9 mouse cellular contexts compared by ENCODE assay signal in the genomic region with DNA sequence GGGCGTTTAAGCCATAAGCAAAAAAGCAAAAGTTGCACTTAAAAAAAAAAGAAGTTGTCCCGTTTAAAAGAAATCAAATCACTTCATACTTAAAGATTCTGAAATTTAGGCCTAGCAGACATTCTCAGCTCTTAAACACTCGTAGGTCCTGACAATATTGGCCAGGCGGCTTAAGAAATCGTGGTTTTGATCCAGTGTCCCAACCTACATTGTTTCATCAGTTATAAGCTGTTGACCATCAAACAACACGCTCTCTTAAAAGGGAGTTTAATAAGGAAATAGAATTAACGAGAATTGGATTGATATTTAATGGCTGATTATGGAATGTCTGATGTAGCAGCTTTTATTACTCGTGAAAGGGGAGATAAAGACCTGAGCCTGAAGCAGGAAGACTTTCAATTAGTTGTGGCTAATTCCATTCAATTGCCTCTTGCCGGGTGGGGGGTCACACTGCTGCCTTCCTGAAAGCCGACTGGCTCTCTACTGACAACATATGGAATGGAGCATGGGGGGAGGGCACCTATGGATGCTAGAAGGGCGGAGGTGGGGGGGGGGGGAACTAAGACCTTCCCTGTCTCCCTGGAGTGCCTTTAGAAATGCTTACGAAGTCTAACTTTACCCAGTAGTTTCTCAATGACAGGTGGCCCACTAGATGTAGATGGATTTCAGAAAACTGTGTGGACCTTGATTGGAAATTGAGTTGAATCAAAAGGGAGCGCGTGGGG. TPM values are rescaled to one million over a fixed set of nuclear protein-coding genes. Genes with fewer than 3 reads are reported as not detected.
DNase-seq lines count a peak whose midpoint lies in the region; ATAC-seq and TF ChIP-seq lines count a peak whose summit lies in the region.
"Had no signal": no experiment of that assay in that cellular context is flagged by ENCODE, and none has a peak within 500 bp of the region (broad histone marks: within the 10 kb centered on the region; RNA-seq: fewer than 3 reads in every experiment).

No protein-coding gene starts in this region.

- no peak for DNase-seq in heart, postnatal 14 days
- DNase-seq in hindbrain, postnatal 0 days (ENCODE audit: low spot score), result peak; percentile 34
- no peak for DNase-seq in adrenal gland, postnatal 14 days
- no peak for DNase-seq in lung, postnatal 36 days
- DNase-seq in gastrocnemius, postnatal 36 days, result no peak

- WGBS in heart, embryonic 13.5 days, result 11% methylated on average over 14 of the region's 14 CpGs
- WGBS in hindbrain, postnatal 0 days, result 9% methylated on average over 14 of the region's 14 CpGs

- H3K9ac ChIP-seq in heart, embryonic 13.5 days, result peak overlapping the region; percentile 84
- H3K9ac ChIP-seq in hindbrain, postnatal 0 days (replicated peaks; ENCODE audit: low read length), result peak overlapping the region; percentile 65; the same call in 1 of the 2 replicates

- H3ac ChIP-seq in myocyte (ENCODE audit: control insufficient read depth, insufficient read length), result peak overlapping the region; percentile 91

- no peak overlapping the region for H3K27ac ChIP-seq in heart, embryonic 13.5 days (replicated peaks)
- no peak overlapping the region for H3K27ac ChIP-seq in brown adipose tissue, adult 24 weeks (replicated peaks; ENCODE audit: low read depth, low read length)
- peak overlapping the region; percentile 84; the same call in 1 of the 2 replicates for H3K27ac ChIP-seq in hindbrain, postnatal 0 days

- H3K4me1 ChIP-seq in heart, embryonic 13.5 days, result peaks cover 13% of the 10 kb centered on the region
- H3K4me1 ChIP-seq in brown adipose tissue, adult 24 weeks (ENCODE audit: control insufficient read depth, insufficient read depth, insufficient read length, low read length), result peaks cover 2% of the 10 kb centered on the region; the same call in 1 of the 2 replicates
- H3K4me1 ChIP-seq in hindbrain, postnatal 0 days (ENCODE audit: insufficient read depth, low read length), result no peaks in the 10 kb centered on the region

- TF ChIP-seq POLR2A in myocyte (IDR thresholded peaks at IDR 0.05; ENCODE audit: insufficient read length, low read depth), result no peak

- peak overlapping the region; percentile 62 for H3K4me3 ChIP-seq in heart, embryonic 13.5 days
- peak overlapping the region; percentile 64; the same call in 1 of the 2 replicates for H3K4me3 ChIP-seq in brown adipose tissue, adult 24 weeks (ENCODE audit: insufficient read depth, low read depth, low read length)
- peak overlapping the region; percentile 85 for H3K4me3 ChIP-seq in hindbrain, postnatal 0 days (ENCODE audit: low read length)
- H3K4me3 ChIP-seq in myocyte, result peak overlapping the region; percentile 77

- peak overlapping the region; percentile 79 for H3K4me2 ChIP-seq in heart, embryonic 13.5 days
- H3K4me2 ChIP-seq in hindbrain, postnatal 0 days (ENCODE audit: low read depth, low read length), result peak overlapping the region; percentile 95
- peak overlapping the region; percentile 92 for H3K4me2 ChIP-seq in myocyte (ENCODE audit: low read depth)

- peaks cover 59% of the 10 kb centered on the region for H3K79me2 ChIP-seq in myocyte (ENCODE audit: control insufficient read depth, insufficient read depth)

- H3K27me3 ChIP-seq in heart, embryonic 13.5 days (replicated peaks), result peaks cover 77% of the 10 kb centered on the region
- no peaks in the 10 kb centered on the region for H3K27me3 ChIP-seq in hindbrain, postnatal 0 days (ENCODE audit: insufficient read depth, low read length)
- H3K27me3 ChIP-seq in myocyte (ENCODE audit: control insufficient read depth, insufficient read depth, insufficient read length), result no peaks in the 10 kb centered on the region

- no peaks in the 10 kb centered on the region for H3K9me3 ChIP-seq in heart, embryonic 13.5 days
- H3K9me3 ChIP-seq in hindbrain, postnatal 0 days (ENCODE audit: low read length), result no peaks in the 10 kb centered on the region

- H3K36me3 ChIP-seq in heart, embryonic 13.5 days, result no peaks in the 10 kb centered on the region
- no peaks in the 10 kb centered on the region for H3K36me3 ChIP-seq in hindbrain, postnatal 0 days (ENCODE audit: insufficient read depth, low read length)
- H3K36me3 ChIP-seq in myocyte (ENCODE audit: control insufficient read depth, insufficient read depth), result peaks cover 4% of the 10 kb centered on the region

- intact Hi-C loops in heart, postnatal 14 days (cut with DNase I), result no loop called here
- intact Hi-C loops in gastrocnemius, postnatal 36 days (cut with DNase I), result no loop called here

- ATAC-seq in heart, embryonic 13.5 days (ENCODE audit: extremely low read depth, insufficient number of reproducible peaks, low FRiP score, low TSS enrichment), result no peak
- no peak for ATAC-seq in hindbrain, postnatal 0 days

- no peak for TF ChIP-seq CTCF in hindbrain, postnatal 0 days (IDR thresholded peaks at IDR 0.05; ENCODE audit: low read depth)

TF ChIP-seq in myocyte, 11 proteins besides CTCF, POLR2A, EP300 and RAD21:
- TF ChIP-seq USF1 (IDR thresholded peaks at IDR 0.05; ENCODE audit: low read depth) (no peak), MYOG (IDR thresholded peaks at IDR 0.05; ENCODE audit: control insufficient read depth in 1 of 3, insufficient read depth in 1 of 3, insufficient read length in 2 of 3, low read depth in 2 of 3) (no peak), REST (IDR thresholded peaks at IDR 0.05; ENCODE audit: insufficient read depth, insufficient read length) (no peak), MAX (IDR thresholded peaks at IDR 0.05; ENCODE audit: low read depth) (no peak), E2F4 (IDR thresholded peaks at IDR 0.05; ENCODE audit: insufficient read depth) (no peak), CEBPB (IDR thresholded peaks at IDR 0.05; ENCODE audit: insufficient read depth, poor library complexity, severe bottlenecking) (no peak), SRF (IDR thresholded peaks at IDR 0.05; ENCODE audit: control insufficient read depth, insufficient read length, low read depth) (no peak), TCF3 (IDR thresholded peaks at IDR 0.05; ENCODE audit: insufficient read length, low read depth) (no peak), MYOD1 (IDR thresholded peaks at IDR 0.05; ENCODE audit: control insufficient read depth in 1 of 3, insufficient read length in 2 of 3, low read depth in 2 of 3) (no peak), TCF12 (IDR thresholded peaks at IDR 0.05; ENCODE audit: insufficient read depth, poor library complexity, severe bottlenecking) (no peak), POLR2AphosphoS2 (IDR thresholded peaks at IDR 0.05; ENCODE audit: insufficient read length, low read depth) (no peak)

RNA-seq across cellular contexts. Expression of a gene that starts 1.6 kb away (rescaled TPM):
- polyA plus RNA-seq in heart, embryonic 13.5 days (2015; fragmentation: Nextera tagmentation; extraction: Ambion mirVana), result 1.9 and 2.1 TPM in 2 replicates
- total RNA-seq in heart, postnatal 14 days (2021), result 1 to 10 TPM; 2.2 to 2.5 TPM
- polyA plus RNA-seq in brown adipose tissue, adult 24 weeks (2012; ENCODE audit: insufficient read depth, insufficient read length, missing spikeins), result 1.9 and 2.3 TPM in 2 replicates
- total RNA-seq in hindbrain, postnatal 0 days (2014; rRNA removed), result 12.7 and 16.3 TPM in 2 replicates
- polyA plus RNA-seq in hindbrain, postnatal 0 days (2015; fragmentation: Nextera tagmentation; extraction: Ambion mirVana), result 3.7 and 4.8 TPM in 2 replicates
- 8.0 TPM for polyA plus RNA-seq in myocyte (2012; fragmentation: generic; extraction: Trizol)
- 5.4 and 7.4 TPM in 2 replicates for total RNA-seq in adrenal gland, postnatal 14 days (2021)
- total RNA-seq in gastrocnemius, postnatal 36 days (2021), result 1 to 10 TPM; 2.9 to 6.3 TPM
- total RNA-seq: MEL had no signal
